Mouse (Mus musculus) gonadal fat pad, adult 2 months (tissue): ENCODE measurements around the gene Spred1. TPM values are rescaled to one million over a fixed set of nuclear protein-coding genes. Genes with fewer than 3 reads are reported as not detected.

ENCODE experiments used
- DNase-seq: peaks from one replicate; pipeline ENCODE4 v3.0.0-alpha.2; 2012; ENCODE audit warnings: low read depth
- polyA plus RNA-seq: library from polyadenylated mRNA; depleted of rRNA; stranded (reverse); fragments of >200 nt; gene quantifications from 2 replicates; pipeline ENCODE4 v1.2.3, GENCODE M21; 2012; rRNA removed

Gene Spred1
- polyA plus RNA-seq, 1 experiment: 5.4 TPM

DNA sequence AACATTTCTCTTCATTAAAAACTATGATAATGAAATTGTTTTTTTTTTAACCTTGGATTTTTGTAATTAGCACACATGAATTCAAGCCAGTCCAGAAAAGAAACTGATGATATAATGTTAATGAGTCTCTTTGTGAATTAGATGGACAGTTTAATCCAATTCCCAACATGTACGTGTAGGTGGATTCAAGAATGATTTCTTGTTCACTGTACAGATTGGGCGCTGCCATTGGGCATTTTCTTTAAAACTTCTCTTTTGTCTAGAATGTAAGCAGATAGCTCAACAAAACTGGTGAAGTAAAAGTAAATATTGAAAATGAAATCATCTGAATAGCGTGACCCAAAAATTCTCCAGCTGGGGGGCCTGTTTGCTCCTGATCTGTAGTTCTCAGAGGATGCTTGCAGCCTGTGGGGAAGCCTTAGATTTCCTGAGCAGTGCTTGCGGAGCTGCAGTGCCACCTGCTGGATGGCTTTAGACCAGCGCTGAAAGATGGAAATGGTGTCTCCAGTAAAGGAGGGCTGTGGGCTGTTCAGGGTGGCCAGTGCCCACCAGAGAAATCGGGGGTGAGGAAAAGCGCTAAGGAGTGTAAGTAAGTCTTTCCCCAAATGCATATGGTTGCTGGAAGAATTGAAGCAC is 59.2 kb downstream of the Spred1 start:
- DNase-seq: no peak

DNA sequence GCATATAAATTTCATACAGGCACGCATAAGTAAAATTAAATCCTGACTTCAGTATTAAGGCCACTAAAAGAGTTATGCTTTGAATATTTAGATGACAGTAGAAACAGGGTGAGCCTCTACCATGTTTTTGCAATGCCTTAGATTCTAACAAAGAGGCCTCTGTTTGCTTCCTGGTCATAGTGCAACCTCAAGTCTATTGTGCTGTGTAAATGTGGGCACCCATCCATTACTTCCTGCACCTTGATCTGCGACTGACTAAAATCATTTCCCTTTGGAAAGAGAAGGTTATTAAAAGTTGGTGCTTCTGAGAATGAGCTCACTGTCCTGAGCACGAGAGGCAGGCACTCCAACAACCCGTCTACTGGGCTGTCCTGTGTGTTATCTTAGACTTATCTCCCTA is 64.4 kb downstream of the Spred1 start:
- no peak for DNase-seq

DNA sequence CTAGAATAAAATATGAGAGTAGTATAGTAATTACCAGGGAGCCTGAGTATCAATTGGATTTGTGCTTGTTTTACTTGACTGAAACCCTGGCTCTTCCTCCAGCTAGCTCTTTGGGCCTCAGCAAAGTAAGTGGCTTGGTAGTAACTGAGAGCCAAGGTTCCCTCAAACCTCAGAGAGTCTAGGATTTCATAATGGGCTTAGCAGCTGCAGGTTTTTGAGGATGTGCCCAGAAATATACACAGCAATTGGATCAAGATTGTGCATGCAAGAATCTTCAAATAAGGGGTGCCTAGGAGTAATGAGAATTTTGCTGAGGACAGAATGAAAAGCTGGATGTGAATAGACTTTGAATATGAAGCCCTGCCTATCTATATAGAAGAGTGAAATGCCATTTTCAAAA is 69.7 kb downstream of the Spred1 start:
- DNase-seq: no peak

GRCm38 (mm10) chr2:117194309-117194708 is 73.1 kb downstream of the Spred1 start:
- no peak for DNase-seq

DNA sequence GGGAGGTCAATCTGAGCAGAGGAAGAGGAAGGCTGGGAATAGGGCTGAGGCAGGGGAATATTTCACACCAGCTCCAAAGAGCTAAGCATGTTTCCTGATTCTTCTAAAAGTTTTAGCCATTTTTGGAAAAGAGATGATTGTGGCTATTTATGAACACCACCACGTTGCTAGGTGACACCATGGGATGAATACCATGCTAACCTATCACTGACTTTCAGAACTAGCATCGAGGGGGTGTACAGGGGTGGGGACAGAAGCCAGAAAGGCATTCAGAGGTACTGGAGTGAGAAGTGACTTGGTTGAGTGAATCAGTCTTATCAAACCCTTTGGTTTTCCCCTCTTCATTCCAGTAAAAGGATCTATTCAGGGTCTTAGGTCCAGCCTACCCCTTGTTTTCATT is 74.0 kb downstream of the Spred1 start:
- DNase-seq: no peak

DNA sequence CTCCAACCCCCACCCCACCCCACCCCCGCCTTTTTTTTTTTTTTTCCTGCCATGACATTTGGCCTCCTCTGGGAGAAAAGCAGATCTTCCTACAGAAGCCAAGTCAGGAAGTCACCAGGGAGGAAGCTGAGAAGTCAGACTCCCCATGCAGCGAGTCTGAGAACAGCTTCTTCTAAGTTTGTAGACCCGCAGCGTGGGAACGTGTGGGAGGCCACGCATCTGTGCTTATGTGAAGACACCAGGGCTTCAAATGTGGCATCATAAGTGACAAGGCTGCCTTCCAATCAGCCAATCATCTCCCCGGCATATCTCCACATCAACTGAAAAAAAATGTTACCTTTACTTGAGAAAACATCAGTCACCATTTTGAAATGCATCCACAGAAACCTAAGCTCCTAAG is 74.4 kb downstream of the Spred1 start:
- DNase-seq: no peak

GRCm38 (mm10) chr2:117200869-117201338 is 79.7 kb downstream of the Spred1 start:
- DNase-seq: no peak

DNA sequence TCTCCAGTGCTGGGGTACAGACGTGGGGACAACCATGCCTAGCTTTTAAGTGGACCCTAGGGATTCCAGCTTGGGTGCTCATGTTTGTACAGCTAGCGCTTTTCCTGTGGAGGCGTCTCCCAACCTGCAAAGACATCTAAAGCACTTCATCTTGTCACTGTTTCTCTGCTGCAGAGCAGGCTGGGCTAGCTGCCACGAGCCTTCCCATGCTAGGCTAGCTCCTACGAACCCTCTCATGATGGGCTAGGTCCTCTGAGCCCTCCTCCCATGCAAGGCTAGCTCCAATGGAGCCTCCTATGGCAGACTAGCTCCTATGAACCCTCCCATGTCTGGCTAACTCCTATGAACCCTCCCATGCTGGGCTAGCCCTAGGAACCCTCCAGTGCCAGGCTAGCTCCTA is 82.2 kb downstream of the Spred1 start:
- no peak for DNase-seq

- DNase-seq: no peak
These were observed 83.4 kb downstream of the Spred1 start for GRCm38 (mm10) chr2:117204534-117204933.

GRCm38 (mm10) chr2:117205066-117205465 is 83.9 kb downstream of the Spred1 start:
- DNase-seq: no peak

DNA sequence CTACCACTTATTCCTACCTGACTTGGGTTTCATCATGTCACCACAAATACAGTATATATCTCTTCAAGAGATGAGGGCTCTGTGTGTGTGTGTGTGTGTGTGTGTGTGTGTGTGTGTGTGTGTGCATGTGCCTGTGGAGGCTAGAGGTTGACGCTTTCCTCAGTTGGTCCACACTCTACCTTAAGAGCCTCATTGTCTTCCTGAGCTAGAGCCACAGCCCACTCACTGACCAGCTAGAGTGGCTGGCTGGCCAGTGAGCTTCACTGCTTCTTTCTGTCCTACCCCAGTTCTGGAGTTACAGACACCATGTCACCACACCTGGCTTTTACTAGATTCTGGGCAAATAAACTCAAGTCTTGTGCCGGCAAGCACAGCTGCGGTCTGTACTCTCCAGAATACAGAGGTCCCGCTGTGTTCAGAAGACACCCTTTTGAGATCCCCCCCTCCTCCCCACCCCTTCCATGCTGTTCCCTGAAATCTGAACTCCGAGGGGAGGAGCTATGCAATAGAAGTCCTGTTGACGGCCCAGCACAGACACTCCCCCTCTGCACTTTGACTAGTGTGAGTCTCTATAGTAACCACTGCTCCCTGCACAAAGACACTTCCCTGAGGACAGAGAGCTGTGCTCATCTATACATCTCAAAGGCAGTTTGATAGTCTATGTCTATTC is 89.4 kb downstream of the Spred1 start:
- DNase-seq: no peak

- DNase-seq: no peak
These were observed 95.0 kb downstream of the Spred1 start for GRCm38 (mm10) chr2:117216152-117216551.

- no peak for DNase-seq
These were observed 96.6 kb downstream of the Spred1 start for GRCm38 (mm10) chr2:117217695-117218216.

DNA sequence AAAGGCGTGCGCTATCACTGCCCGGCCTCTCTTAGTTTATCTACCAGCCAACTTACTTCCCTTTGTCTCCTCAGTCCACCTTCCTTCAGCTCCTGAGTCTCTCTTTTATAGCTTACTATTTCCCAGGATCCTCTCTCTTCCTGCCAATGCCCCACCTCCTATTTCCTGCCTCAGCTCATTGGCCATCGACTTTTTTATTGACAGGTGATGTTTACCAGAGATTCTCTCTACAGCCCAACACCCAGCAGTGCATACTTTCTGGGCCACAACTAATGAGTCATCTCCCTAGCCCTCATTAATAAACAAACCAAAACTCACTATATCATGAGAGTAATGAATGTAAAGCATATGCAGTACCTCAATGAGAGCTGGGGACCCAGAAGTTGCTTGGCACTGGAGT is 98.4 kb downstream of the Spred1 start:
- no peak for DNase-seq

- no peak for DNase-seq
These were observed 101.5 kb downstream of the Spred1 start for GRCm38 (mm10) chr2:117222651-117223050.

GRCm38 (mm10) chr2:117228601-117229125 is 107.5 kb downstream of the Spred1 start:
- no peak for DNase-seq

DNA sequence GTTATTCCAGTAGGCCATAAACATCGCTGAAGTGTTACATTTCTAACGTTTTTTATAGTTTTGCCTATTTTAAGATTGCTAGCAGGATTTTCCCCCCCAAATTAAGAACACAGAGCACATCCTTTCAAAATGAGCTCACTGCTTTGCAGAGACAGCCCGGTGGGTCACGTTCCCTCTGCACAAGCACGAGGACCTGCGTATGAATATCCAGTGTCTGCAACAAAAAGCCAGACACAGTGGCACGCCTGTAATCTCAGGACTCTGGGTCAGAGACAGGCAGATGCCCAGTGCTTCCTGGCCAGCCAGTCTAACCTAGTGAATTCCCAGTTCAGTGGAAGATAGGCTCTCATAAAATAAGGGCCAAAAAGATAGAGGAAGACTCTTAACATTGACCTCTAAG is 109.1 kb downstream of the Spred1 start:
- no peak for DNase-seq

DNA sequence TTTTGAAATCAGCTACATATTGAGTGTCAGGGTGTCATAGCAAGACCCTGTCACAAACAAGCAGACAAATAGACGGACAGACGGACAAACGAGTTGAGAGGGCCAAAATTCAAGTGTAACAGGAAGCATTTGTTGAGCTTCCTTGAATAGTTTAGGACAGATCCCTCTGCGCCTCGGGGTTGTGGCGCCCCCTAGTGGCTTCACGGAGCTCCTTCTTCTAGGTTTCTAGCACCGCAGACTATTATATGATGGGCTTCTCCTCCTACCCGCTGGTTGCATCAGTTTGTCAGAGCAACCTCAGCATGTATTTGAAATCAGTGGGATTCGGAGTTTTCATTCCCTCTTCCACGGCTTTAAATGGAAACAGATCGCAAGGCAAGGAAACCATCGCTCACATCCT is 110.1 kb downstream of the Spred1 start:
- DNase-seq: no peak

Other genes starting within 250 kb of the Spred1 start
- 0.39 TPM in 1 of 2 replicates, not detected in the other for gene Tmco5, start 242.7 kb upstream of the Spred1 start, polyA plus RNA-seq
- gene Fam98b, start 128.4 kb downstream of the Spred1 start, polyA plus RNA-seq: 5.4 and 7.6 TPM in 2 replicates
- gene Rasgrp1, start 221.6 kb downstream of the Spred1 start, polyA plus RNA-seq: 0.81 and 0.90 TPM in 2 replicates